Mouse (Mus musculus) ES-Bruce4 (cell line): Measurements from ENCODE around the gene Hemk1. TPM values are rescaled to one million over a fixed set of nuclear protein-coding genes. Genes with fewer than 3 reads are reported as not detected.
A peak's percentile ranks its signal among the peaks of the same experiment; 100 is the strongest.

Experiments
- H3K27ac ChIP-seq: 2 replicates; pipeline ENCODE4 v1.5.1; 2012; ENCODE audit warnings: low read length, inconsistent platforms; ENCODE audit not compliant: insufficient read depth
- H3K27me3 ChIP-seq: 2 replicates; pipeline ENCODE4 v1.6.1; 2012; ENCODE audit warnings: mild to moderate bottlenecking, low read length, inconsistent platforms; ENCODE audit not compliant: control insufficient read depth, poor library complexity, insufficient read depth, severe bottlenecking
- H3K36me3 ChIP-seq: 2 replicates; pipeline ENCODE4 v1.6.1; 2012; ENCODE audit warnings: inconsistent platforms, mild to moderate bottlenecking, low read length, moderate library complexity; ENCODE audit not compliant: control insufficient read depth, poor library complexity, insufficient read depth, severe bottlenecking
- H3K4me1 ChIP-seq: one replicate; pipeline ENCODE4 v1.8.1; 2011; ENCODE audit warnings: low read length; ENCODE audit not compliant: control insufficient read depth, insufficient read depth
- H3K4me3 ChIP-seq: 2 replicates; pipeline ENCODE4 v1.5.1; 2011; ENCODE audit warnings: low read depth, mild to moderate bottlenecking, low read length
- H3K9ac ChIP-seq: 2 replicates; pipeline ENCODE4 v1.6.1; 2012; ENCODE audit warnings: low read depth, mild to moderate bottlenecking, inconsistent platforms; ENCODE audit not compliant: poor library complexity, severe bottlenecking
- H3K9me3 ChIP-seq: replicated peaks from 2 replicates; pipeline ENCODE4 v1.6.1; 2012; ENCODE audit warnings: mild to moderate bottlenecking, low read length, inconsistent platforms; ENCODE audit not compliant: control insufficient read depth, poor library complexity, insufficient read depth, severe bottlenecking
- CTCF ChIP-seq: IDR thresholded peaks from one replicate; pipeline ENCODE4 v1.8.1; 2011; ENCODE audit warnings: low read depth, low read length
- EP300 ChIP-seq: IDR thresholded peaks from 2 replicates; pipeline ENCODE4 v1.6.1; 2011; ENCODE audit warnings: low read depth, low read length; ENCODE audit not compliant: insufficient read depth
- POLR2A ChIP-seq: IDR thresholded peaks from one replicate; pipeline ENCODE4 v1.8.1; 2011; ENCODE audit warnings: low read length; ENCODE audit not compliant: insufficient read depth
- polyA plus RNA-seq: library from polyadenylated mRNA; stranded (reverse); fragments of >200 nt; gene quantifications from 2 replicates; pipeline ENCODE4 v1.2.4, GENCODE M21; 2011; ENCODE audit warnings: low read depth; ENCODE audit not compliant: missing spikeins, insufficient read depth, insufficient read length

Gene Hemk1
- polyA plus RNA-seq, 1 experiment: 11.0 TPM

DNA sequence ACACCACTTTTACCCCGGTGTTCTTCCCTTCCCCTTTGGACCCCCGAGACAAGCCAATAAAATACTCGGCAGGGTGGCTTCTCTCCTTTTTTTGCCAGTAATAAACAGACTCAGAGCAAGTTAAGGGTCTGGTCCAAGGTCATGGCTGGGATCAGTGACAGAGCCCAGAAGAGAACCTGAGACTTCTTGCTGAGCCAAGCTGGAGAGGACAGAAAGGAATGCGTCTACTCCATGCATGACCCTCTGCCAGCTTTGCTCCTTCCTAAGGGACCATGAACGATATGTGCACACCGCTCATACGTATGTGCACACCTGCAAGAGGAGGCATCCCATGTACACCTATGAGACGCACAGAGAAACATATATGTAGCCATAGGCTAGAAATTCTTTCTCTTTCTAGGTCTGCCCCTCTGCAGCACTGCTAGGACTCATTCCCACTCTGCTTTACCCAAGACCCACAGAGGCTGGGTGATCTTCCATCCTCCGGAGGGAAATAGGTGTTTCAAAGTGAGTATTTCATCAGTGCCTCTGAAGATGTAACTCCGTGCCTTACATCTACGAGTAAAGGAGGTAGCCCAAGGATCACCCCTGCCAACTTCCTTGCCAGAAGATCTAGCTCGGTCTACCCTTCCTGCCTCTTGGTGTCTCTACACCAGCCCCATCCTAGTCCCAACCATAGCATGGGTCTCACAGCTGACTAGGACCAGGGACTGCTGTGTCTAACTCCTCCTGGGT lies 2.9 kb upstream of the Hemk1 start:
- Histone ChIP-seq H3K9me3 (no peaks in the 10 kb centered on the region), H3K9ac (peak overlapping the region; percentile 53), H3K4me3 (peak overlapping the region; percentile 71), H3K27ac (no peak overlapping the region), H3K27me3 (peaks cover 2% of the 10 kb centered on the region; the same call in 1 of the 2 replicates), H3K36me3 (no peaks in the 10 kb centered on the region), H3K4me1 (no peaks in the 10 kb centered on the region)
- TF ChIP-seq CTCF: no peak
- no peak for TF ChIP-seq EP300
- TF ChIP-seq POLR2A: no peak

DNA sequence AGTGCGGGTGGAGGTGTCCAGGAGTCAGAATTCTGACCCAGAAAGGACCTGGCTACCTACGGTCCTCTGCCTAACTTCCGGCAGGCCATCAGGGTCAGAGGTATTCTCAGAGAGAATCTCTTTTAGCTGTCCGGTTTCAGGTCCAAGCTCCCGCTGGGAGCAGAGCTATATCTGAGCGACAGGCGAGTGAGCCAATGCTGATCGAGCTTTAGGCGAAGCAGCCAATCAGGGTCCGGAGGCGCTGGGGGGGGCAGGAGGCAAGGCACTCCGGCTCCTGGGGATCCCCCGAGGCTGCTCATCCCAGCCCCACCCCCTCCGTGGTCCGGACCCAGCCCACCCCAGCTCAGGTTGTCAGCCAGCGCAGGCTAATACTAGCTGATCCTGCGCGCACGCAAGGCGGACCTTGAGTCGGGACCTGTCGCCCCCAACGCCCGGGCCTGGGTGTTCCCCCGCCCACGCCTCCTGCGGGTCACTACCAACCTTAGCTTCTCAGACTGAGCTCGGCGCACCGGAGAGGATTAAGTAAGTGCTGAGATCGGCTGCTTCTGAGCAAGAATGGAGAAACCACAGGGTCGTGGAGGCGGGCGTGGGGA lies 2.2 kb upstream of the Hemk1 start, which contains the start of gene 6430571L13Rik:
Gene 6430571L13Rik, plus strand, starts transcription at position 336 of the 593 bp plus-strand sequence.
- no peak within 1 kb of the TSS for H3K27ac ChIP-seq
- no peaks in the 10 kb centered on the region for H3K36me3 ChIP-seq
- H3K9ac ChIP-seq: peak within 1 kb of the TSS; percentile 53
- H3K4me3 ChIP-seq: peak within 1 kb of the TSS; percentile 71
- H3K27me3 ChIP-seq: peaks cover 2% of the 10 kb centered on the region; the same call in 1 of the 2 replicates
- H3K4me1 ChIP-seq: no peaks in the 10 kb centered on the region
- no peak for TF ChIP-seq CTCF
- no peak for TF ChIP-seq EP300
- TF ChIP-seq POLR2A: no peak
- H3K9me3 ChIP-seq: no peaks in the 10 kb centered on the region

GRCm38 (mm10) chr9:107336386-107336785 lies 1.8 kb downstream of the Hemk1 start:
- H3K9me3 ChIP-seq: no peaks in the 10 kb centered on the region

DNA sequence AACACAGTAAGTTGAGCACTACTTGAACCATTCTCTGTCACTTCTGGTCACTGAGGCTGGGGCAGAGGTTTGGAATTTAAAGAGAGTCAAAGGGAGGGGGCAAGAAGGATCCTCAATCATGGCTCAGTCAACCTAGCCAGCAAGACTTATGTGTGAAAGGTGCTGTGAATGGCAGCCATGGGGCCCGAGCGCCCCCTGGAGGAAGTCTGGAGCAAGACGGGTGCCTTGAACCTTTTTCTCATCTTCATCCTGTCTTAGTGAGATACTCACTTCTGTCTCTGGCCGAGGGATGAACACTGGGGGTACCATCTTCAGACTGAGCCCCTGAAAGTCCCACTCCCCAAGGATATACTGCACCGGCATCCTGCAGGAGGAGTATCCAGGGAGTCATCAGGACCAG lies 2.2 kb downstream of the Hemk1 start:
- TF ChIP-seq CTCF (peak; percentile 93), POLR2A (no peak), EP300 (no peak)

More at GRCm38 (mm10) chr9:107336386-107336785, 1.8 kb downstream of the Hemk1 start:
- Histone ChIP-seq H3K27ac (no peak overlapping the region), H3K27me3 (no peaks in the 10 kb centered on the region), H3K36me3 (no peaks in the 10 kb centered on the region), H3K4me3 (no peak overlapping the region), H3K4me1 (no peaks in the 10 kb centered on the region), H3K9ac (no peak overlapping the region)
- TF ChIP-seq POLR2A: no peak
- TF ChIP-seq EP300: no peak
- TF ChIP-seq CTCF: no peak

GRCm38 (mm10) chr9:107335046-107335445 lies 3.1 kb downstream of the Hemk1 start:
- Histone ChIP-seq H3K9ac (no peak overlapping the region), H3K9me3 (no peaks in the 10 kb centered on the region), H3K36me3 (no peaks in the 10 kb centered on the region), H3K27ac (no peak overlapping the region), H3K4me3 (no peak overlapping the region), H3K27me3 (no peaks in the 10 kb centered on the region), H3K4me1 (no peaks in the 10 kb centered on the region)
- TF ChIP-seq EP300 (no peak), CTCF (no peak), POLR2A (no peak)

More for the DNA sequence above, 2.2 kb downstream of the Hemk1 start:
- Histone ChIP-seq H3K36me3 (no peaks in the 10 kb centered on the region), H3K4me3 (no peak overlapping the region), H3K9ac (no peak overlapping the region), H3K4me1 (no peaks in the 10 kb centered on the region), H3K9me3 (no peaks in the 10 kb centered on the region), H3K27me3 (no peaks in the 10 kb centered on the region), H3K27ac (no peak overlapping the region)

GRCm38 (mm10) chr9:107334356-107334755 lies 3.8 kb downstream of the Hemk1 start:
- no peak overlapping the region for H3K27ac ChIP-seq
- no peaks in the 10 kb centered on the region for H3K36me3 ChIP-seq
- H3K27me3 ChIP-seq: no peaks in the 10 kb centered on the region
- no peak overlapping the region for H3K4me3 ChIP-seq
- TF ChIP-seq EP300: no peak
- no peak for TF ChIP-seq CTCF
- no peak for TF ChIP-seq POLR2A
- H3K9me3 ChIP-seq: no peaks in the 10 kb centered on the region
- no peak overlapping the region for H3K9ac ChIP-seq
- H3K4me1 ChIP-seq: no peaks in the 10 kb centered on the region
